Mouse (Mus musculus) thymus, postnatal 36 days (tissue): ENCODE data around the gene Lrrn3.

Experiments used
- DNase-seq, 2 experiments: peaks; one replicate each; pipeline ENCODE4 v3.0.0; 2022; ENCODE audit warnings: mixed read lengths in 2 of 2

Lrrn3 gene

GRCm38 (mm10) chr12:41428806-41429205, 57.4 kb downstream of the Lrrn3 start:
- no peak for DNase-seq

GRCm38 (mm10) chr12:41427464-41427863, 58.8 kb downstream of the Lrrn3 start:
- DNase-seq: no peak

GRCm38 (mm10) chr12:41425101-41425679, 61.0 kb downstream of the Lrrn3 start:
- DNase-seq: no peak

GRCm38 (mm10) chr12:41417961-41418360, 68.3 kb downstream of the Lrrn3 start:
- DNase-seq: no peak

GRCm38 (mm10) chr12:41417099-41417498, 69.1 kb downstream of the Lrrn3 start:
- DNase-seq: no peak

- no peak for DNase-seq
These were observed 69.6 kb downstream of the Lrrn3 start for GRCm38 (mm10) chr12:41416635-41417034.

GRCm38 (mm10) chr12:41409431-41409830, 76.8 kb downstream of the Lrrn3 start:
- DNase-seq: no peak

GRCm38 (mm10) chr12:41401923-41402322, 84.3 kb downstream of the Lrrn3 start:
- no peak for DNase-seq
